ENCODE assay signal across 15 mouse cellular contexts in the genomic region with DNA sequence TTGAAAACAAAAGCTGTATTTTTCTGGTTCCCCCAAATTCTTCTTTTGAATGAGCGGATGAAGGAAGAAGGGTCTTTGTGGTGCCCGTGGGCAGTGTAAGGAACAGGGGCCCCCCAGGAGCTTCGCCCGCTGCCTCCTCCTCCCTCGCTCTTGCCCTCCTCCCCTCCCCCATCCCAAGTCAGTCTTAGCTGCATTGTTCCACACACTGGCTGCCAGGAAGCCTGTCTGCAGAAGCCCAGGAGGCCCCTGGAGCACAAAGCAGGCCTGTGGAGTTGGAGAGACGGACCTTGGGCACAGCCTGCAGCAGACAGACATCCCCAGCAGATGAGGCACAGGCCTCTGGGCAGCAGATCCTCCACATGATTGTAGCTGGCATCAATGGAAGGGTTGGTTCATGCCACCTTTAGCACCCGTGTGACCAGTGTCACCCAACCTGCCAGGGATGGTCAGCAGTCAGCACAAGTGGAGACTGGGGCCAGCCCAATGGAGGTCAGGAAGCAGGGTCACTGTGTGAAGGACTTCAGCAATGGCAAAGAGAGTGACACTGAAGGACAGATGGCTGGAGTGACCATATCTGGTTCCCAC. TPM values are rescaled to one million over a fixed set of nuclear protein-coding genes. Genes with fewer than 3 reads are reported as not detected.
A peak's percentile ranks its signal among the peaks of the same experiment; 100 is the strongest.
DNase-seq lines count a peak whose midpoint lies in the region; ATAC-seq lines count a peak whose summit lies in the region.
"Had no signal": no experiment of that assay in that cellular context is flagged by ENCODE, and none has a peak within 500 bp of the region (broad histone marks: within the 10 kb centered on the region; RNA-seq: fewer than 3 reads in every experiment).

No protein-coding gene starts in this region.

- no peak overlapping the region for H3K9ac ChIP-seq in lung, embryonic 15.5 days
- H3K9ac ChIP-seq in embryonic facial prominence, embryonic 15.5 days: peak overlapping the region; percentile 19; the same call in 1 of the 2 replicates

- H3K9me3 ChIP-seq in lung, embryonic 15.5 days: no peaks in the 10 kb centered on the region
- H3K9me3 ChIP-seq in embryonic facial prominence, embryonic 15.5 days (replicated peaks): no peaks in the 10 kb centered on the region
- H3K9me3 ChIP-seq in limb, embryonic 10.5 days (replicated peaks): no peaks in the 10 kb centered on the region

- ATAC-seq in lung, embryonic 15.5 days (ENCODE audit: borderline replicate concordance, extremely low read depth, low FRiP score, low TSS enrichment): peak; percentile 55
- ATAC-seq in embryonic facial prominence, embryonic 15.5 days (ENCODE audit: insufficient number of reproducible peaks, low FRiP score, low TSS enrichment, low read depth): no peak
- ATAC-seq: intestine, embryonic 16.5 days had no signal

- DNase-seq in lung, postnatal 10 days: no peak
- no peak for DNase-seq in limb, embryonic 10.5 days (ENCODE audit: low spot score)
- DNase-seq in retina, embryonic 14.5 days (ENCODE audit: low spot score): peak; percentile 46
- DNase-seq in gastrocnemius, postnatal 10 days: no peak
- DNase-seq in T-cell, adult 2 months (ENCODE audit: low spot score): no peak
- DNase-seq: cerebellum, adult 9-10 months; heart, adult 11 months; lung, postnatal 36 days; right cerebral cortex, postnatal 25 days; thymus, postnatal 4 days had no signal

- no peaks in the 10 kb centered on the region for H3K4me1 ChIP-seq in lung, embryonic 15.5 days
- peaks cover 17% of the 10 kb centered on the region for H3K4me1 ChIP-seq in embryonic facial prominence, embryonic 15.5 days
- H3K4me1 ChIP-seq in limb, embryonic 10.5 days: peaks cover 26% of the 10 kb centered on the region

- H3K27ac ChIP-seq in lung, embryonic 15.5 days: no peak overlapping the region
- peak overlapping the region; percentile 88 for H3K27ac ChIP-seq in embryonic facial prominence, embryonic 15.5 days (replicated peaks)
- peak overlapping the region; percentile 73 for H3K27ac ChIP-seq in limb, embryonic 10.5 days

- no peaks in the 10 kb centered on the region for H3K27me3 ChIP-seq in lung, embryonic 15.5 days
- no peaks in the 10 kb centered on the region for H3K27me3 ChIP-seq in embryonic facial prominence, embryonic 15.5 days
- no peaks in the 10 kb centered on the region for H3K27me3 ChIP-seq in limb, embryonic 10.5 days (ENCODE audit: low read depth, poor library complexity, severe bottlenecking)

- 52% methylated on average over 7 of the region's 7 CpGs for WGBS in lung, embryonic 15.5 days
- 33% methylated on average over 7 of the region's 7 CpGs for WGBS in embryonic facial prominence, embryonic 15.5 days
- 80% methylated on average over 7 of the region's 7 CpGs for WGBS in limb, embryonic 10.5 days

- H3K4me3 ChIP-seq in lung, embryonic 15.5 days: no peak overlapping the region
- H3K4me3 ChIP-seq in embryonic facial prominence, embryonic 15.5 days (replicated peaks): no peak overlapping the region
- H3K4me3 ChIP-seq in limb, embryonic 10.5 days: no peak overlapping the region
- H3K4me3 ChIP-seq: erythroblast, embryonic 14.5 days had no signal

- no peak overlapping the region for H3K4me2 ChIP-seq in lung, embryonic 15.5 days
- H3K4me2 ChIP-seq in embryonic facial prominence, embryonic 15.5 days (replicated peaks): no peak overlapping the region; the same call in 1 of the 2 replicates

- H3K36me3 ChIP-seq in lung, embryonic 15.5 days: no peaks in the 10 kb centered on the region
- H3K36me3 ChIP-seq in embryonic facial prominence, embryonic 15.5 days: 0 out of 2 replicates have a peak, but pooled peaks cover 4% of the 10 kb centered on the region
- peaks cover 10% of the 10 kb centered on the region; the same call in 1 of the 2 replicates for H3K36me3 ChIP-seq in limb, embryonic 10.5 days

RNA-seq across cellular contexts. Expression of gene Megf6, which starts 27.9 kb away (rescaled TPM):
- 20.9 and 23.3 TPM in 2 replicates for polyA plus RNA-seq in lung, embryonic 15.5 days (2015; fragmentation: Nextera tagmentation; extraction: Ambion mirVana)
- polyA plus RNA-seq in embryonic facial prominence, embryonic 15.5 days (2015; fragmentation: Nextera tagmentation; extraction: Ambion mirVana): 146 and 154 TPM in 2 replicates
- polyA plus RNA-seq in limb, embryonic 10.5 days (2016; fragmentation: Nextera tagmentation; extraction: Ambion mirVana): 33.6 and 43.5 TPM in 2 replicates
- 1 to 10 TPM; 4.4 to 4.7 TPM for total RNA-seq in gastrocnemius, postnatal 10 days (2021)

RNA-seq across cellular contexts. Expression of gene Tprgl, which starts 38.0 kb away (rescaled TPM):
- 141 and 143 TPM in 2 replicates for polyA plus RNA-seq in lung, embryonic 15.5 days (2015; fragmentation: Nextera tagmentation; extraction: Ambion mirVana)
- 154 and 159 TPM in 2 replicates for polyA plus RNA-seq in embryonic facial prominence, embryonic 15.5 days (2015; fragmentation: Nextera tagmentation; extraction: Ambion mirVana)
- 100 and 102 TPM in 2 replicates for polyA plus RNA-seq in limb, embryonic 10.5 days (2016; fragmentation: Nextera tagmentation; extraction: Ambion mirVana)
- 10 to 100 TPM; 80.1 to 90.4 TPM for total RNA-seq in gastrocnemius, postnatal 10 days (2021)

RNA-seq across cellular contexts. Expression of gene Wrap73, which starts 56.3 kb away (rescaled TPM):
- 39.5 and 41.7 TPM in 2 replicates for polyA plus RNA-seq in lung, embryonic 15.5 days (2015; fragmentation: Nextera tagmentation; extraction: Ambion mirVana)
- 44.1 and 44.6 TPM in 2 replicates for polyA plus RNA-seq in embryonic facial prominence, embryonic 15.5 days (2015; fragmentation: Nextera tagmentation; extraction: Ambion mirVana)
- polyA plus RNA-seq in limb, embryonic 10.5 days (2016; fragmentation: Nextera tagmentation; extraction: Ambion mirVana): 43.8 and 49.0 TPM in 2 replicates
- 10 to 100 TPM in 1 of 2 experiments, 1 to 10 TPM in 1; 9.7 to 10.5 TPM for total RNA-seq in gastrocnemius, postnatal 10 days (2021)

RNA-seq across cellular contexts. Expression of gene Trp73, which starts 58.5 kb away (rescaled TPM):
- 1.6 and 1.8 TPM in 2 replicates for polyA plus RNA-seq in lung, embryonic 15.5 days (2015; fragmentation: Nextera tagmentation; extraction: Ambion mirVana)
- polyA plus RNA-seq in embryonic facial prominence, embryonic 15.5 days (2015; fragmentation: Nextera tagmentation; extraction: Ambion mirVana): 9.3 and 9.8 TPM in 2 replicates
- polyA plus RNA-seq in limb, embryonic 10.5 days (2016; fragmentation: Nextera tagmentation; extraction: Ambion mirVana): 0.30 and 0.80 TPM in 2 replicates
- not detected for total RNA-seq in gastrocnemius, postnatal 10 days (2021)
- total RNA-seq: liver, adult 2 months had no signal
- polyA plus RNA-seq: liver, adult 2 months had no signal
